21 mouse cellular contexts compared by ENCODE assay signal in the genomic region with DNA sequence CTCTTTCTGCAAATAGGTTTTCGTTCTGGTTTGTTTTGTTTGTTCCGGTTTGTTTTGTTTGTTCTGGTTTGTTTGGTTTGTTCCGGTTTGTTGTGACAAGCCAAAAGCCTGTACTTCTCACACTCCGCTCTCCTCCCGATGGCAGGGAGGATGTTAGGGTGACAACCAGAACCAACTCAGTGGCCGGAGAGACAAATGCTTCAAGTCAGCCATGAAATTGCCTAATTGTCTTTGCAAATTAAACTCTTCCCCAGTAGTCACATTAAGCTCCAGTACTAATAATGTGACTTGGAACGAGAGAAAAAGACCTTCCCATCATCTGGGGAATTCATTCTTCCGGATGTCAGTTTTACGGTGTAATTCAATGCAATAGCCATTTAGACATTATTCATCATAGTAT.
A peak's percentile ranks its signal among the peaks of the same experiment; 100 is the strongest.
DNase-seq lines count a peak whose midpoint lies in the region; ATAC-seq and TF ChIP-seq lines count a peak whose summit lies in the region.
"Had no signal": no experiment of that assay in that cellular context is flagged by ENCODE, and none has a peak within 500 bp of the region (broad histone marks: within the 10 kb centered on the region; RNA-seq: fewer than 3 reads in every experiment).

No protein-coding gene starts in this region.

- no peak overlapping the region for H3K4me2 ChIP-seq in kidney, postnatal 0 days (ENCODE audit: low read length)
- H3K4me2 ChIP-seq in hindbrain, embryonic 14.5 days (replicated peaks), result 0 out of 2 replicates have a peak overlapping the region, but pooled peaks have one; percentile 6
- H3K4me2 ChIP-seq in neural tube, embryonic 14.5 days (ENCODE audit: low read depth, low read length), result no peak overlapping the region
- no peak overlapping the region for H3K4me2 ChIP-seq in forebrain, embryonic 14.5 days (ENCODE audit: low read length)
- H3K4me2 ChIP-seq: embryonic facial prominence, embryonic 15.5 days; forebrain, embryonic 15.5 days had no signal

- ATAC-seq in kidney, postnatal 0 days (replicated peaks; ENCODE audit: low FRiP score, low read depth), result no peak
- peak; percentile 61; the same call in 1 of the 2 replicates for ATAC-seq in hindbrain, embryonic 14.5 days (ENCODE audit: low FRiP score)
- ATAC-seq in neural tube, embryonic 14.5 days (ENCODE audit: low read depth), result peak; percentile 19
- no peak for ATAC-seq in forebrain, embryonic 14.5 days
- ATAC-seq: forebrain, embryonic 15.5 days; intestine, postnatal 0 days had no signal

- H3K9ac ChIP-seq in kidney, postnatal 0 days (ENCODE audit: low read depth, low read length), result no peak overlapping the region
- H3K9ac ChIP-seq in hindbrain, embryonic 14.5 days, result no peak overlapping the region
- H3K9ac ChIP-seq in neural tube, embryonic 14.5 days (replicated peaks; ENCODE audit: low read depth, low read length), result no peak overlapping the region
- H3K9ac ChIP-seq in forebrain, embryonic 14.5 days (ENCODE audit: low read length), result no peak overlapping the region
- H3K9ac ChIP-seq: embryonic facial prominence, embryonic 15.5 days; forebrain, embryonic 15.5 days had no signal

- no peak for TF ChIP-seq CTCF in kidney, postnatal 0 days (IDR thresholded peaks at IDR 0.05; ENCODE audit: low read depth)

- no peak overlapping the region for H3K27ac ChIP-seq in kidney, postnatal 0 days
- no peak overlapping the region for H3K27ac ChIP-seq in hindbrain, embryonic 14.5 days
- H3K27ac ChIP-seq in neural tube, embryonic 14.5 days (ENCODE audit: low read depth, low read length), result no peak overlapping the region
- no peak overlapping the region for H3K27ac ChIP-seq in forebrain, embryonic 14.5 days (ENCODE audit: low read depth, low read length)
- H3K27ac ChIP-seq: embryonic facial prominence, embryonic 15.5 days; forebrain, embryonic 10.5 days; forebrain, embryonic 15.5 days; heart, embryonic 10.5 days had no signal

- 28% methylated on average over 9 of the region's 9 CpGs for WGBS in kidney, postnatal 0 days
- WGBS in hindbrain, embryonic 14.5 days, result 31% methylated on average over 9 of the region's 9 CpGs
- 17% methylated on average over 9 of the region's 9 CpGs for WGBS in neural tube, embryonic 14.5 days
- 35% methylated on average over 9 of the region's 9 CpGs for WGBS in forebrain, embryonic 14.5 days

- H3K36me3 ChIP-seq in kidney, postnatal 0 days (ENCODE audit: insufficient read depth, low read length), result no peaks in the 10 kb centered on the region
- H3K36me3 ChIP-seq in hindbrain, embryonic 14.5 days (replicated peaks; ENCODE audit: control insufficient read depth, insufficient read depth), result no peaks in the 10 kb centered on the region
- no peaks in the 10 kb centered on the region for H3K36me3 ChIP-seq in neural tube, embryonic 14.5 days (ENCODE audit: control insufficient read depth, insufficient read depth, low read length)
- no peaks in the 10 kb centered on the region; the same call in 1 of the 2 replicates for H3K36me3 ChIP-seq in forebrain, embryonic 14.5 days (ENCODE audit: control insufficient read depth, insufficient read depth, low read length)
- H3K36me3 ChIP-seq: embryonic facial prominence, embryonic 15.5 days; forebrain, embryonic 10.5 days; forebrain, embryonic 15.5 days had no signal

- no peaks in the 10 kb centered on the region for H3K27me3 ChIP-seq in kidney, postnatal 0 days (ENCODE audit: insufficient read depth, low read length)
- no peaks in the 10 kb centered on the region; the same call in 1 of the 2 replicates for H3K27me3 ChIP-seq in hindbrain, embryonic 14.5 days (ENCODE audit: control insufficient read depth, insufficient read depth, low read length)
- no peaks in the 10 kb centered on the region for H3K27me3 ChIP-seq in neural tube, embryonic 14.5 days (ENCODE audit: control insufficient read depth, insufficient read depth, low read length)
- no peaks in the 10 kb centered on the region for H3K27me3 ChIP-seq in forebrain, embryonic 14.5 days (replicated peaks; ENCODE audit: control insufficient read depth, insufficient read depth, low read length)
- H3K27me3 ChIP-seq: CH12.LX; embryonic facial prominence, embryonic 15.5 days; forebrain, embryonic 15.5 days had no signal

- peaks cover 7% of the 10 kb centered on the region; the same call in 1 of the 2 replicates for H3K4me1 ChIP-seq in kidney, postnatal 0 days (replicated peaks; ENCODE audit: insufficient read depth, low read length)
- H3K4me1 ChIP-seq in hindbrain, embryonic 14.5 days (replicated peaks; ENCODE audit: control insufficient read depth, insufficient read depth, low read length), result no peaks in the 10 kb centered on the region
- H3K4me1 ChIP-seq in neural tube, embryonic 14.5 days (ENCODE audit: control insufficient read depth, insufficient read depth, low read length), result peaks cover 5% of the 10 kb centered on the region; the same call in 1 of the 2 replicates
- H3K4me1 ChIP-seq in forebrain, embryonic 14.5 days (ENCODE audit: control insufficient read depth, insufficient read depth, low read length), result peaks cover 2% of the 10 kb centered on the region; the same call in 1 of the 2 replicates

- no peaks in the 10 kb centered on the region for H3K9me3 ChIP-seq in kidney, postnatal 0 days (replicated peaks; ENCODE audit: low read length)
- H3K9me3 ChIP-seq in hindbrain, embryonic 14.5 days (ENCODE audit: control insufficient read depth, low read length), result no peaks in the 10 kb centered on the region
- no peaks in the 10 kb centered on the region for H3K9me3 ChIP-seq in neural tube, embryonic 14.5 days (ENCODE audit: control insufficient read depth, low read length)
- no peaks in the 10 kb centered on the region for H3K9me3 ChIP-seq in forebrain, embryonic 14.5 days (replicated peaks; ENCODE audit: control insufficient read depth, low read length)
- H3K9me3 ChIP-seq: embryonic facial prominence, embryonic 15.5 days; forebrain, embryonic 10.5 days; forebrain, embryonic 15.5 days; heart, embryonic 10.5 days had no signal

- DNase-seq in kidney, postnatal 0 days (ENCODE audit: low spot score), result peak; percentile 57
- no peak for DNase-seq in kidney, adult 18-20 months
- DNase-seq in Muller cell, postnatal 12 days (ENCODE audit: inconsistent ontology term), result peak; percentile 75
- peak; percentile 63 for DNase-seq in hindbrain, embryonic 14.5 days (ENCODE audit: low spot score)
- no peak for DNase-seq in forebrain, embryonic 14.5 days (ENCODE audit: low spot score)
- no peak for DNase-seq in c-Kit-positive CD71-positive TER-119-positive erythroid progenitor cells, embryonic 14.5 days (ENCODE audit: low spot score)
- no peak for DNase-seq in adrenal gland, adult 2 months
- DNase-seq: adrenal gland, postnatal 10 days; cerebellum, adult 2 months; cerebellum, postnatal 10 days; heart, adult 18-20 months; heart, postnatal 10 days; heart, postnatal 4 days had no signal

- H3K4me3 ChIP-seq in kidney, postnatal 0 days (replicated peaks; ENCODE audit: low read depth, low read length), result no peak overlapping the region
- H3K4me3 ChIP-seq in hindbrain, embryonic 14.5 days (replicated peaks; ENCODE audit: low read length), result no peak overlapping the region
- H3K4me3 ChIP-seq in neural tube, embryonic 14.5 days (ENCODE audit: low read depth, low read length), result no peak overlapping the region
- H3K4me3 ChIP-seq in forebrain, embryonic 14.5 days (ENCODE audit: low read depth, low read length), result no peak overlapping the region
- H3K4me3 ChIP-seq: embryonic facial prominence, embryonic 15.5 days; erythroblast, embryonic 14.5 days; forebrain, embryonic 10.5 days; forebrain, embryonic 15.5 days; heart, embryonic 10.5 days had no signal

Comparison
In these comparisons a context has a peak if more than half of its experiments do, and no peak if none do; other contexts are left out.
1. DNase-seq: peak in kidney, postnatal 0 days (single experiment), Muller cell, postnatal 12 days (single experiment) and hindbrain, embryonic 14.5 days (single experiment); none in kidney, adult 18-20 months (single experiment), forebrain, embryonic 14.5 days (single experiment), c-Kit-positive CD71-positive TER-119-positive erythroid progenitor cells, embryonic 14.5 days (single experiment) and adrenal gland, adult 2 months (single experiment).
2. ATAC-seq: peak in hindbrain, embryonic 14.5 days (single experiment) and neural tube, embryonic 14.5 days (single experiment); none in kidney, postnatal 0 days (single experiment) and forebrain, embryonic 14.5 days (single experiment).